Mouse (Mus musculus) gastrocnemius, adult 2 months (tissue): ENCODE measurements around the gene Dnajc5. TPM values are rescaled to one million over a fixed set of nuclear protein-coding genes. Genes with fewer than 3 reads are reported as not detected.

Source experiments
- DNase-seq: peaks from one replicate; pipeline ENCODE4 v3.0.0; 2022
- H3K27ac ChIP-seq: fragments of 200-600 bp; 2 replicates; pipeline ENCODE4 v1.8.1; 2022; ENCODE audit warnings: mild to moderate bottlenecking
- H3K4me3 ChIP-seq: fragments of 200-600 bp; 2 replicates; pipeline ENCODE4 v1.8.1; 2022; ENCODE audit warnings: mild to moderate bottlenecking, moderate library complexity
- CTCF ChIP-seq: fragments of 200-600 bp; IDR thresholded peaks from 2 replicates; pipeline ENCODE4 v1.8.1; 2022; ENCODE audit warnings: antibody characterized with exemption, mild to moderate bottlenecking, moderate library complexity
- intact Hi-C: fragments of 180-260 bp; cut with DNase I; formaldehyde crosslinking; loops from one replicate; pipeline ENCODE4 v1.15.1; 2025
- long read RNA-seq, 2 experiments: library from polyadenylated mRNA; stranded (forward); transcript quantifications; one replicate each; pipeline ENCODE4 v2.0.0; 2021
- total RNA-seq, 2 experiments: library from RNA; stranded (reverse); gene quantifications; 2 replicates each; pipeline ENCODE4 v1.2.3; 2021

The Dnajc5 gene
- total RNA-seq = 10 to 100 TPM; 43.7 to 46.6 TPM
- long read RNA-seq, experiment 1, full-length matches to known transcripts = 44 of 63 reads
- long read RNA-seq, experiment 1, partial matches to known transcripts = 13 of 63 reads
- long read RNA-seq, experiment 1, other reads (novel, unspliced or antisense) = 6 of 63 reads
- long read RNA-seq, experiment 2, full-length matches to known transcripts = 45 of 64 reads
- long read RNA-seq, experiment 2, partial matches to known transcripts = 2 of 64 reads
- long read RNA-seq, experiment 2, other reads (novel, unspliced or antisense) = 17 of 64 reads

DNA sequence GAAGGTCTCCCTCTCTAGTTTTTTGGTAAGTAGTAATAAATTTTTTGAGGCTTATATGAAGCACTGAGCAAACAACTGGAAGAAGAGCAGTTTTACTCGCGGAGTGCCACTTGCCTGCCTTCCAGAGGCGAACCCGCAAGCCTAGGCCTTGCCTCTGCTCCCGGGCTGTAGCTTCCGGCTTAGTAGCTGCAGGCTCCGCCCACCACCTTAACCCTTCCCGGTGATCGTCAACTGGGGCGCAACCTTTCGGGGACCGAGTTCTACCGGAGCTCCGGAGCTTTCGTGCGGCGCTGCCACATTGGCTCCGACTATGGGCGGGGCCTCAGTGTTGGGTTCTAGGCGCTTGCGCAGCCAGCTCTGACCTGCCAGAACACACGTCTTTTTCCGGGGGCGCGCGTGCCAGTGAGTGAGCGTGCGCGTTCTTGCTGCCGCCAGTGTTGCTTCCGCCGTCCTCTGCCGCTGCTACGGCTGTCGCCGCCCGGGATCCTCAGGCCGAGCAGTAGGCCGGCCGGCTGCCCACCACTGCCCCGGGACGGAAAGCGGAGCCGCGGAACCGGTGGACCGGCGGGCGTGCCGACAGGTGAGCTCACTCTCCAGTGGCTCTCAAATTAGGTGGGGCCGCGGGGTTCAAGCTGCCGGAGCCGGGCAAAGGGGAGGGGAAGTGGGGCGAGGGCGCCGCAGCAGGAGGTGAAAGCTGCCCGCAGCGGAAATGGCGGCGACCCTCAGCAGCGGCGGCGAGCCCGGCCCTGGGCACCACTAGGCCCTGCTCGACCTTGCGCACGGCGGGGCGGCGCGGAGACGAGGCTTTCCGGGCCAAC lies at the start of gene Dnajc5:
Gene Dnajc5 (plus strand): TSS at position 368 of the 818 bp plus-strand sequence.
- peak; percentile 99 for DNase-seq
- no peak for TF ChIP-seq CTCF
- Histone ChIP-seq H3K4me3 (peak within 1 kb of the TSS; percentile 100), H3K27ac (peak within 1 kb of the TSS; percentile 99)
- intact Hi-C loops = no loop called here

DNA sequence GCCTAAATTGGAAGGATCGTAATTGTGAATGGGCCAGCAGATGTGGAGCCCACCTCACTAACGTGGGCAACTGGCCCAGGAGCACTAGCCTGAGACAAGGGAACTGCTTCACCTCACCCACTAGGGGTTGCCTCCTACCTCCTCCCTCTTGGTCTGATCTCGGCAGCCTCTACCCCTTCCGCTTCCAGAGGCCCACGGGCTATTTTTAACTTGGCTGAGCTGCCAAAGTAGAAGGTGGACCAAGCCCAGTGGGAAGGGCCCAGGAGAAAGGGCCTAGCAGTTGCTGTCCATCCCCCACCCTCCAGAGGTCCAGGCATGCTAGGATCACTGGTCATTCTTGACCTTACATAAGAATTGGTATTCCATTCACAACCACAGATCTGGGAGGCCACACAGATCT lies 49.0 kb upstream of the Dnajc5 start:
- Histone ChIP-seq H3K4me3 (peak overlapping the region; percentile 34; the same call in 1 of the 2 replicates), H3K27ac (peak overlapping the region; percentile 87)
- peak; percentile 80 for DNase-seq
- intact Hi-C loops = no loop called here
- peak; percentile 15; the same call in 1 of the 2 replicates for TF ChIP-seq CTCF

DNA sequence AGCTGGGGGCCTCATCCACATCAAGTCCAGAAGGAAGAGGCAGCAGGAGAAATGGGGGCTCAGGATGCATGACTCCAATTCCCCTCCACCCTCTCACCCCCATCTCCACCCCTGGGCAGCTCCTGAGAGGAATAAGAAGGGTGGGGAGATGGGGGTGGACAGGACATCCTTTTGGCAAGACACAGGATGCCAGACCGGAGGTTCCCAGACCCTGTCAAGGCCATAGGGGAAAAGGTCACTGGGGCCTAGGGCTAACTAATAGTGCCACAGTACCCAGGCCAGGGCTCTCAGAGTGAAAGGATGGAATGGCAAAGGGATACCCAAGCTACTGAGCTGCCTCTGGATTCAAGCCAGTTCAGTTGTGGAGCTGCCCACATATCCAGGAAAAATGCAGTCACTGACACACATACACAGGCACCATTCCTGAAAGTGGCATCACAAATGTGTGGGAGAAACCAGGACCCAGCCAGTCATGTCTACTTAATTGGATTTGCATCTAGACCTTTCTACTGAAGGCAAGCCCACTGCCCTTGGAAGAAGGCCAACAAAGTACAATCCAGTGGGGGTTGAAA lies 47.9 kb upstream of the Dnajc5 start:
- DNase-seq = peak; percentile 27
- TF ChIP-seq CTCF = no peak
- Histone ChIP-seq H3K27ac (peak overlapping the region; percentile 87), H3K4me3 (no peak overlapping the region)
- intact Hi-C loops = no loop called here

DNA sequence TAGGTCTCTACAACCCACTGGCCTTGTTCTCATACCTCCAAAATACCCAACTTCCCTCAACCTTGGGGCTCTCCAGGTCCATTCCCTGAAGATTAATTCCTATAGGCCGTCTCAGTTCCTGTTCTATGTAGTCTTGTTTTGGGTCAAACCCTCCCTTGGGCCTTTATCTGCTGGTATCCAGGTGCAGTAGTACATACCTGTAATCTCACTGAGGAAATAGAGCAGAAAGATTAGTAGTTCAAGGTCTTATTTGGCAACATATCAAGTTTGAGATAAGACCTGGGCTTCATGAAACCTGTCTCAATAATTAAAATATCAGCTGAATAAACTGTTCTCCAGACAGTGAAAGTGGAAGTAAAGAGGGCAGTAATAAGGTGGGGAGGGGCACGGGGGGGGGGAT lies 37.2 kb upstream of the Dnajc5 start:
- intact Hi-C loops = no loop called here
- no peak for TF ChIP-seq CTCF
- no peak for DNase-seq
- peak overlapping the region; percentile 81 for H3K27ac ChIP-seq
- H3K4me3 ChIP-seq = peak overlapping the region; percentile 61

DNA sequence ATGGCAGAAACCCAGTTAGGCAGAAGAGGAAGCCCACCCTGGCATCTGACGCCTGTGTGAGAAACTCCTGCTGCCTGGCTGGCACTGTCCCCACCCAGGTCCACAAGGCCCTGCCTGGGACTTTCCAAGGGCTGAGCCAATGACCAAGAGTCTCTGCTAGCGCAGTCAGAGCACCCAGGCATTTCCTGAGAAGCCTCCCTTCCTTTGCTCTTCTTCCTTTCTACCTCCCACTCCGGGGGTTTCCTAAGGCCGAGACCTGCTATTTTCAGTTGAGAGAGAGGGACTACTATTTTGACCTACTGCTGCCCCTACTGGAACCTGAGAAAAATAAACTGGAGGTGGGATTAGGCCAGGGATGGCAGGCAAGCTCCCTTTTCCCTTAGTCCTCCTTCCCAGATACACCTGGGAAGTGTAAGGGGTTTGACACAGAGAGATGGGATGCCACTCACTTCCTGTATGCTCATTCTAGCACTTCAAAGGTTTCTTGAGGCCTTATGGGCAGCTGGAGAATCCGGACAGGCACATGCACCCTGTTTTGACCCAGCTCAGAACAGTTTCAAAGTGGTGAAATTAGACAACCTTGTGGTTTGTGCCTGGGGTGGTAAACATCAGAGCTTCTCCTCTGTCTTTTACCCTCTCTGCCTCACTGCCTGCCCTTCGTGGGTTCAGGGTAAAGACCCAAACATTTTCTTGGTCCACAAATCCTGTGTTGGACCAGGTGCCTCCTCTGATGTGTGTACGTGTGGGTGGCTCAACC lies 36.5 kb upstream of the Dnajc5 start:
- intact Hi-C loops = no loop called here
- DNase-seq = peak; percentile 58
- Histone ChIP-seq H3K27ac (peak overlapping the region; percentile 81), H3K4me3 (peak overlapping the region; percentile 61)
- peak; percentile 55 for TF ChIP-seq CTCF

GRCm38 (mm10) chr2:181484456-181485233 lies 35.6 kb upstream of the Dnajc5 start:
- H3K27ac ChIP-seq = peak overlapping the region; percentile 81
- TF ChIP-seq CTCF = no peak
- intact Hi-C loops = no loop called here
- peak; percentile 40 for DNase-seq
- no peak overlapping the region for H3K4me3 ChIP-seq

- TF ChIP-seq CTCF = no peak
- intact Hi-C loops = no loop called here
- Histone ChIP-seq H3K4me3 (no peak overlapping the region), H3K27ac (no peak overlapping the region)
- DNase-seq = no peak
Observed at GRCm38 (mm10) chr2:181485741-181486140, 34.5 kb upstream of the Dnajc5 start.

DNA sequence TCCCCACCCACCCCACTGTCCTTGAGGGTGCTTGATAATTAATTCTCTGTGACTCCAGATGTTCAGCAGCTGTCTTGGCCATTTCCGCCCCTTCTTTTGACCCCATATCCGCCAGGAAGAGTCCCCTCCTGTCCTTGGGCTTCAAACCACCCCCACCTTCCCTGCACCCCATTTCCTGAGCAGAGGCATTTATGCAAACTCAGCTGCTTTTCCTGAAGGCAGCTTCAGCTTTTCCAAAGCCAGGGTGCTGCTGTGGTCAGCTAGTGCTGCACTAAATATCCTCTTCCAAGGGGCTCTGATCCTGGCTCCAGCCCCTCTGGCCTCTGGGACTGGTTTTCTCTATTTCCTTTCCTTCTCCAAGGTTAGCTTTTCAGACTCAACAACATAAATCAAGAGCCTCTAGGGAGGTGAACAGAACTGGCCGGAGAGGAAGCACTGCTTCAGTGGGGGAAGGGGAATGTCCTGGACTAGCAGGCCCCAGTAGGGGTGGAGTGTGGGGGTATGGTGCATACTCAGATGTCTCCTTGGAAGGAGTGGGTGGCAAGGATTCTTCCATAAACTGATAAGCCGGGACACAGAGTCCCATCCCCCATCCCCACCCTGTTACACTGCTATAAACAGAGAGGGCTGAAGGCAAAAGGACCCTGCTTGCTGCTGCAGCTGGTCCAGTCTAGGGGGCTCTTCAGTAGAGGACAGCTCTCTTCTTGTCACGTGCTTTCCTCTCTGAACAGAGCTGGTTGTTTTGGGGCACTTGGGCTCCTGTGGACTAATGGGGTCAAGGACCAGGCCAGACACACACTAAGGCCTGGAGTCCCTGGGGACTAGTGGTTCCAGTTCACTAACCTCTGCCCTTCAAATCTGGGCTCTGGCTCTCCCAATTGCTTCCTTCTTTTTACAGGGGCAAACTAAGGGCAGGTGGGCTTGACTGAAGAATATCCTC lies 32.7 kb upstream of the Dnajc5 start:
- TF ChIP-seq CTCF = no peak
- Histone ChIP-seq H3K4me3 (peak overlapping the region; percentile 9; the same call in 1 of the 2 replicates), H3K27ac (peak overlapping the region; percentile 73)
- DNase-seq = peak; percentile 31
- intact Hi-C loops = no loop called here

- TF ChIP-seq CTCF = no peak
- intact Hi-C loops = no loop called here
- H3K4me3 ChIP-seq = no peak overlapping the region
- DNase-seq = peak; percentile 31
- no peak overlapping the region for H3K27ac ChIP-seq
Observed at GRCm38 (mm10) chr2:181491432-181492205, 28.7 kb upstream of the Dnajc5 start.

- Histone ChIP-seq H3K4me3 (no peak overlapping the region), H3K27ac (no peak overlapping the region)
- DNase-seq = no peak
- TF ChIP-seq CTCF = no peak
- intact Hi-C loops = no loop called here
Observed at GRCm38 (mm10) chr2:181492206-181492605, 28.1 kb upstream of the Dnajc5 start.
